Mouse (Mus musculus): ENCODE results near the gene Gm15140. TPM values are rescaled to one million over a fixed set of nuclear protein-coding genes. Genes with fewer than 3 reads are reported as not detected.
"Not testable (repeated sequence)": the region's sequence is repeated elsewhere in the genome, so short reads cannot be mapped to it uniquely, and the experiment has no call there.

Gene Gm15140
- not detected for total RNA-seq (2021)
- long read RNA-seq, experiment 1, result 0 reads
- long read RNA-seq, experiment 2, result 0 reads

- DNase-seq (ENCODE audit: low spot score in 2 of 2); intact Hi-C loops (cut with DNase I): not testable (repeated sequence)
Observed at GRCm38 (mm10) chrX:154120585-154120984, at the start of gene Gm15140. Gm15140 (minus strand) TSS chrX:154120685.

Other genes starting within 250 kb of the Gm15140 start
- gene Samt1, start 108.0 kb downstream of the Gm15140 start, total RNA-seq (2021), result not detected
- not detected for gene 4921511M17Rik, start 86.9 kb downstream of the Gm15140 start, total RNA-seq (2021)
- gene Gm10057, start 65.6 kb downstream of the Gm15140 start, total RNA-seq (2021), result not detected
- not detected for gene 4930524N10Rik, start 222.7 kb upstream of the Gm15140 start, total RNA-seq (2021)